Comparison of ENCODE assay signal across 29 mouse cellular contexts in the genomic region with DNA sequence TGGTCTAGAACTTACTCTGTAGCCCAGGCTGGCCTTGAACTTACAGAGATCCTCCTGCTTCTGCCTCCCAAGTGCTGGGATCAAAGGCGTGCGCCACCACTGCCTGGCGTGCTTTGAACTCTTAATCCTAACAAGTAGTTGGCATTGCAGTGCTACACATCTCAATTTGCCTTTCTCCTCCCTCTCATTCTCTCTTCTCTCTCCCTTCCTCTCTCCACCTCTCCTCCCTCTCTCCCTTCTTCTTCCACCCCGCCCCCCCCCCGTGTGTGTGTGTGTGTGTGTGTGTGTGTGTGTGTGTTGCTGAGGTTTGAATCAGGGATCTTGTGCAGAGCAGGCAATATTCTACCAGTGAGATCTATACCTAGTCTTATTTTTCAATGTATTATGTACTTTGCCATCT. TPM values are rescaled to one million over a fixed set of nuclear protein-coding genes. Genes with fewer than 3 reads are reported as not detected.
A peak's percentile ranks its signal among the peaks of the same experiment; 100 is the strongest.
DNase-seq lines count a peak whose midpoint lies in the region; ATAC-seq lines count a peak whose summit lies in the region.
"Had no signal": no experiment of that assay in that cellular context is flagged by ENCODE, and none has a peak within 500 bp of the region (broad histone marks: within the 10 kb centered on the region; RNA-seq: fewer than 3 reads in every experiment).

No protein-coding gene starts in this region.

- no peak for DNase-seq in liver, embryonic 11.5 days (ENCODE audit: low spot score)
- DNase-seq in midbrain, embryonic 11.5 days (ENCODE audit: low spot score, missing footprints): peak; percentile 12
- peak; percentile 41 for DNase-seq in A20 (ENCODE audit: low read depth, low spot score)
- no peak for DNase-seq in left cerebral cortex, postnatal 14 days (ENCODE audit: low spot score in 2 of 2)
- DNase-seq: adrenal gland, adult 2 months; adrenal gland, postnatal 14 days; B cell, adult 2 months; cerebellum, adult 11 months; cerebellum, adult 2 months; cerebellum, adult 9-11 months; cerebellum, postnatal 25 days; gastrocnemius, postnatal 25 days; heart, adult 18-20 months; heart, postnatal 10 days; heart, postnatal 36 days had no signal

- H3K4me2 ChIP-seq in liver, embryonic 12.5 days: no peak overlapping the region
- H3K4me2 ChIP-seq in liver, embryonic 11.5 days: no peak overlapping the region
- no peak overlapping the region for H3K4me2 ChIP-seq in midbrain, embryonic 11.5 days
- no peak overlapping the region for H3K4me2 ChIP-seq in midbrain, embryonic 16.5 days (ENCODE audit: low read length)
- H3K4me2 ChIP-seq in liver, embryonic 15.5 days: peak overlapping the region; percentile 78; the same call in 1 of the 2 replicates
- H3K4me2 ChIP-seq: embryonic facial prominence, embryonic 12.5 days; embryonic facial prominence, embryonic 15.5 days; heart, embryonic 12.5 days; heart, embryonic 15.5 days; hindbrain, embryonic 13.5 days had no signal

- no peak for ATAC-seq in liver, embryonic 12.5 days
- ATAC-seq in liver, embryonic 11.5 days (replicated peaks; ENCODE audit: low FRiP score): no peak
- no peak for ATAC-seq in midbrain, embryonic 11.5 days (ENCODE audit: low FRiP score)
- ATAC-seq in midbrain, embryonic 16.5 days: no peak
- ATAC-seq in liver, embryonic 15.5 days (ENCODE audit: insufficient read depth): no peak
- ATAC-seq: forebrain, embryonic 14.5 days had no signal

- peaks cover 39% of the 10 kb centered on the region for H3K36me3 ChIP-seq in liver, embryonic 12.5 days
- peaks cover 21% of the 10 kb centered on the region for H3K36me3 ChIP-seq in liver, embryonic 11.5 days (ENCODE audit: control insufficient read depth, insufficient read depth, low read length)
- H3K36me3 ChIP-seq in midbrain, embryonic 11.5 days (ENCODE audit: control insufficient read depth, insufficient read depth, low read length): peaks cover 3% of the 10 kb centered on the region; the same call in 1 of the 2 replicates
- peaks cover 15% of the 10 kb centered on the region for H3K36me3 ChIP-seq in midbrain, embryonic 16.5 days (ENCODE audit: control insufficient read depth, insufficient read depth, low read length)
- H3K36me3 ChIP-seq in liver, embryonic 15.5 days (replicated peaks): peaks cover 35% of the 10 kb centered on the region

- H3K27me3 ChIP-seq in liver, embryonic 12.5 days (replicated peaks): no peaks in the 10 kb centered on the region
- no peaks in the 10 kb centered on the region for H3K27me3 ChIP-seq in liver, embryonic 11.5 days (replicated peaks; ENCODE audit: control insufficient read depth, insufficient read depth, low read length)
- H3K27me3 ChIP-seq in midbrain, embryonic 11.5 days (ENCODE audit: control insufficient read depth, insufficient read depth, low read length): no peaks in the 10 kb centered on the region
- no peaks in the 10 kb centered on the region for H3K27me3 ChIP-seq in midbrain, embryonic 16.5 days (ENCODE audit: control insufficient read depth, insufficient read depth, low read depth, low read length)
- H3K27me3 ChIP-seq in liver, embryonic 15.5 days: no peaks in the 10 kb centered on the region
- H3K27me3 ChIP-seq: embryonic facial prominence, embryonic 12.5 days; embryonic facial prominence, embryonic 15.5 days had no signal

- peak overlapping the region; percentile 100 for H3K27ac ChIP-seq in liver, embryonic 12.5 days
- H3K27ac ChIP-seq in liver, embryonic 11.5 days (ENCODE audit: low read depth, low read length): no peak overlapping the region
- no peak overlapping the region for H3K27ac ChIP-seq in midbrain, embryonic 11.5 days (ENCODE audit: low read depth, low read length)
- no peak overlapping the region for H3K27ac ChIP-seq in midbrain, embryonic 16.5 days (ENCODE audit: low read length)
- peak overlapping the region; percentile 98 for H3K27ac ChIP-seq in liver, embryonic 15.5 days (replicated peaks)
- H3K27ac ChIP-seq: embryonic facial prominence, embryonic 12.5 days; embryonic facial prominence, embryonic 15.5 days; heart, embryonic 15.5 days; hindbrain, embryonic 13.5 days had no signal

- intact Hi-C loops in left cerebral cortex, postnatal 14 days (cut with DNase I): no loop called here

- no peaks in the 10 kb centered on the region for H3K9me3 ChIP-seq in liver, embryonic 12.5 days (replicated peaks)
- no peaks in the 10 kb centered on the region for H3K9me3 ChIP-seq in liver, embryonic 11.5 days (ENCODE audit: control insufficient read depth, low read length)
- no peaks in the 10 kb centered on the region for H3K9me3 ChIP-seq in midbrain, embryonic 11.5 days (ENCODE audit: control insufficient read depth, low read length)
- no peaks in the 10 kb centered on the region for H3K9me3 ChIP-seq in midbrain, embryonic 16.5 days (replicated peaks; ENCODE audit: control insufficient read depth, low read length, poor library complexity, severe bottlenecking)
- no peaks in the 10 kb centered on the region for H3K9me3 ChIP-seq in liver, embryonic 15.5 days (replicated peaks)
- H3K9me3 ChIP-seq: embryonic facial prominence, embryonic 12.5 days; embryonic facial prominence, embryonic 15.5 days; heart, embryonic 12.5 days; heart, embryonic 15.5 days; hindbrain, embryonic 10.5 days; hindbrain, embryonic 13.5 days had no signal

- 74% methylated on average over 4 of the region's 5 CpGs for WGBS in liver, embryonic 12.5 days (ENCODE audit: insufficient replicate concordance)
- WGBS in liver, embryonic 11.5 days: 85% methylated on average over 5 of the region's 5 CpGs
- 82% methylated on average over 5 of the region's 5 CpGs for WGBS in midbrain, embryonic 11.5 days
- WGBS in midbrain, embryonic 16.5 days: 97% methylated on average over 3 of the region's 5 CpGs
- WGBS in liver, embryonic 15.5 days (ENCODE audit: insufficient replicate concordance): 89% methylated on average over 5 of the region's 5 CpGs

- peaks cover 61% of the 10 kb centered on the region for H3K4me1 ChIP-seq in liver, embryonic 12.5 days
- H3K4me1 ChIP-seq in liver, embryonic 11.5 days (replicated peaks; ENCODE audit: control insufficient read depth, insufficient read depth, low read length): peaks cover 29% of the 10 kb centered on the region
- H3K4me1 ChIP-seq in midbrain, embryonic 11.5 days (ENCODE audit: control insufficient read depth, insufficient read depth, low read length): no peaks in the 10 kb centered on the region
- no peaks in the 10 kb centered on the region for H3K4me1 ChIP-seq in midbrain, embryonic 16.5 days (ENCODE audit: control insufficient read depth, insufficient read depth, low read length)
- H3K4me1 ChIP-seq in liver, embryonic 15.5 days (replicated peaks): peaks cover 64% of the 10 kb centered on the region
- H3K4me1 ChIP-seq: embryonic facial prominence, embryonic 12.5 days; heart, embryonic 12.5 days; heart, embryonic 15.5 days; hindbrain, embryonic 13.5 days had no signal

- H3K4me3 ChIP-seq in liver, embryonic 12.5 days: no peak overlapping the region
- H3K4me3 ChIP-seq in liver, embryonic 11.5 days (ENCODE audit: low read depth, low read length): no peak overlapping the region
- H3K4me3 ChIP-seq in midbrain, embryonic 11.5 days (ENCODE audit: low read depth, low read length): no peak overlapping the region
- H3K4me3 ChIP-seq in midbrain, embryonic 16.5 days (ENCODE audit: low read depth, low read length): no peak overlapping the region
- no peak overlapping the region for H3K4me3 ChIP-seq in liver, embryonic 15.5 days (replicated peaks)
- H3K4me3 ChIP-seq: embryonic facial prominence, embryonic 12.5 days; embryonic facial prominence, embryonic 15.5 days; heart, embryonic 12.5 days; heart, embryonic 15.5 days; hindbrain, embryonic 10.5 days; hindbrain, embryonic 13.5 days had no signal

- H3K9ac ChIP-seq in liver, embryonic 12.5 days: peak overlapping the region; percentile 86
- H3K9ac ChIP-seq in liver, embryonic 11.5 days (ENCODE audit: low read depth, low read length): no peak overlapping the region
- H3K9ac ChIP-seq in midbrain, embryonic 11.5 days (ENCODE audit: low read length): no peak overlapping the region
- H3K9ac ChIP-seq in midbrain, embryonic 16.5 days (ENCODE audit: low read depth, low read length): no peak overlapping the region
- no peak overlapping the region for H3K9ac ChIP-seq in liver, embryonic 15.5 days
- H3K9ac ChIP-seq: embryonic facial prominence, embryonic 12.5 days; embryonic facial prominence, embryonic 15.5 days; forebrain, postnatal 0 days; heart, embryonic 12.5 days; heart, embryonic 15.5 days; hindbrain, embryonic 13.5 days had no signal

RNA-seq across cellular contexts. Expression of gene Supt4a, which starts 10.0 kb away (rescaled TPM):
- 207 and 209 TPM in 2 replicates for polyA plus RNA-seq in liver, embryonic 12.5 days (2016; fragmentation: Nextera tagmentation; extraction: Ambion mirVana)
- polyA plus RNA-seq in liver, embryonic 11.5 days (2014; fragmentation: Nextera tagmentation; extraction: Ambion mirVana): 233 and 240 TPM in 2 replicates
- polyA plus RNA-seq in midbrain, embryonic 11.5 days (2014; fragmentation: Nextera tagmentation; extraction: Ambion mirVana): 148 and 163 TPM in 2 replicates
- 127 TPM in 2 replicates for polyA plus RNA-seq in midbrain, embryonic 16.5 days (2015; fragmentation: Nextera tagmentation; extraction: Ambion mirVana)
- 177 and 195 TPM in 2 replicates for polyA plus RNA-seq in liver, embryonic 15.5 days (2015; fragmentation: Nextera tagmentation; extraction: Ambion mirVana)
- total RNA-seq in left cerebral cortex, postnatal 14 days (2021): 10 to 100 TPM; 60.6 to 67.6 TPM

RNA-seq across cellular contexts. Expression of gene Tspoap1, which starts 13.0 kb away (rescaled TPM):
- 5.9 and 6.2 TPM in 2 replicates for polyA plus RNA-seq in liver, embryonic 12.5 days (2016; fragmentation: Nextera tagmentation; extraction: Ambion mirVana)
- polyA plus RNA-seq in liver, embryonic 11.5 days (2014; fragmentation: Nextera tagmentation; extraction: Ambion mirVana): 7.7 and 9.3 TPM in 2 replicates
- 7.0 and 9.0 TPM in 2 replicates for polyA plus RNA-seq in midbrain, embryonic 11.5 days (2014; fragmentation: Nextera tagmentation; extraction: Ambion mirVana)
- 62.6 and 68.5 TPM in 2 replicates for polyA plus RNA-seq in midbrain, embryonic 16.5 days (2015; fragmentation: Nextera tagmentation; extraction: Ambion mirVana)
- 3.3 and 3.5 TPM in 2 replicates for polyA plus RNA-seq in liver, embryonic 15.5 days (2015; fragmentation: Nextera tagmentation; extraction: Ambion mirVana)
- 100 to 1,000 TPM; 154 to 162 TPM for total RNA-seq in left cerebral cortex, postnatal 14 days (2021)
- total RNA-seq: gastrocnemius, adult 8-10 months had no signal

RNA-seq across cellular contexts. Expression of gene Mpo, which starts 46.1 kb away (rescaled TPM):
- 209 and 217 TPM in 2 replicates for polyA plus RNA-seq in liver, embryonic 12.5 days (2016; fragmentation: Nextera tagmentation; extraction: Ambion mirVana)
- 190 and 206 TPM in 2 replicates for polyA plus RNA-seq in liver, embryonic 11.5 days (2014; fragmentation: Nextera tagmentation; extraction: Ambion mirVana)
- polyA plus RNA-seq in midbrain, embryonic 11.5 days (2014; fragmentation: Nextera tagmentation; extraction: Ambion mirVana): 2.6 and 2.9 TPM in 2 replicates
- 0.08 and 0.22 TPM in 2 replicates for polyA plus RNA-seq in midbrain, embryonic 16.5 days (2015; fragmentation: Nextera tagmentation; extraction: Ambion mirVana)
- polyA plus RNA-seq in liver, embryonic 15.5 days (2015; fragmentation: Nextera tagmentation; extraction: Ambion mirVana): 448 and 474 TPM in 2 replicates
- total RNA-seq in left cerebral cortex, postnatal 14 days (2021): not detected
- total RNA-seq: gastrocnemius, adult 8-10 months; gastrocnemius, postnatal 25 days; heart, adult 18-20 months; heart, postnatal 10 days; heart, postnatal 36 days; MEL had no signal
- polyA plus RNA-seq: adrenal gland, adult 2 months; forebrain, postnatal 0 days; frontal cortex, adult 2 months had no signal

Comparison
In these comparisons a context has a peak if more than half of its experiments do, and no peak if none do; other contexts are left out.
1. H3K27ac ChIP-seq: peak in liver, embryonic 12.5 days (single experiment) and liver, embryonic 15.5 days (single experiment); none in liver, embryonic 11.5 days (single experiment), midbrain, embryonic 11.5 days (single experiment) and midbrain, embryonic 16.5 days (single experiment).
2. DNase-seq: peak in midbrain, embryonic 11.5 days (single experiment) and A20 (single experiment); none in liver, embryonic 11.5 days (single experiment) and left cerebral cortex, postnatal 14 days (0 of 2).
3. RNA of gene Mpo, which starts 46.1 kb away (polyA plus RNA-seq): 448 to 474 TPM in liver, embryonic 15.5 days, 209 to 217 TPM in liver, embryonic 12.5 days and 190 to 206 TPM in liver, embryonic 11.5 days; 2.6 to 2.9 TPM in midbrain, embryonic 11.5 days and 0.08 to 0.22 TPM in midbrain, embryonic 16.5 days; every median in the first group is over 10 times any median in the second.